Mouse (Mus musculus): ENCODE data around the gene Hist1h2be. TPM values are rescaled to one million over a fixed set of nuclear protein-coding genes. Genes with fewer than 3 reads are reported as not detected.
"Not testable (repeated sequence)": the region's sequence is repeated elsewhere in the genome, so short reads cannot be mapped to it uniquely, and the experiment has no call there.

The Hist1h2be gene
- polyA plus RNA-seq, 1 experiment from 2014 or later: 4.2 TPM

- WGBS: 1% methylated on average over 26 of the region's 45 CpGs
- Histone ChIP-seq H3K36me3 (no peaks in the 10 kb centered on the region), H3K4me1 (peaks cover 10% of the 10 kb centered on the region; the same call in 1 of the 2 replicates), H3K27me3 (ENCODE audit: low read depth, poor library complexity, severe bottlenecking) (no peaks in the 10 kb centered on the region), H3K27ac (peak within 1 kb of the TSS; percentile 96), H3K9me3 (replicated peaks) (no peaks in the 10 kb centered on the region), H3K4me3 (peak within 1 kb of the TSS; percentile 57)
- DNase-seq (ENCODE audit: low spot score): peak; percentile 55
Measured at GRCm38 (mm10) chr13:23543965-23544786, 76.7 kb downstream of the Hist1h2be start, which contains the start of gene Hist1h3f. Gene Hist1h3f (plus strand): TSS chr13:23544052.

- not testable (repeated sequence) for H3K36me3 ChIP-seq; H3K9me3 ChIP-seq (replicated peaks); H3K27me3 ChIP-seq (ENCODE audit: low read depth, poor library complexity, severe bottlenecking)
- under 1% methylated on average over 42 of the region's 42 CpGs for whole genome bisulfite sequencing
- Histone ChIP-seq H3K4me3 (peak within 1 kb of the TSS; percentile 57), H3K4me1 (peaks cover 12% of the 10 kb centered on the region), H3K27ac (peak within 1 kb of the TSS; percentile 96)
- peak; percentile 74 for DNase-seq (ENCODE audit: low spot score)
Measured at GRCm38 (mm10) chr13:23542999-23543607, 77.8 kb downstream of the Hist1h2be start, which contains the start of gene Hist1h2bh. Gene Hist1h2bh (minus strand): TSS chr13:23543392.

- Histone ChIP-seq H3K4me3 (peak overlapping the region; percentile 57), H3K4me1 (peaks cover 16% of the 10 kb centered on the region), H3K27ac (peak overlapping the region; percentile 96)
- WGBS: 11% methylated on average over 3 of the region's 3 CpGs
- not testable (repeated sequence) for DNase-seq (ENCODE audit: low spot score); H3K9me3 ChIP-seq (replicated peaks); H3K27me3 ChIP-seq (ENCODE audit: low read depth, poor library complexity, severe bottlenecking); H3K36me3 ChIP-seq
Measured at GRCm38 (mm10) chr13:23542225-23542980, 78.5 kb downstream of the Hist1h2be start.

- Histone ChIP-seq H3K27ac (no peak overlapping the region), H3K36me3 (no peaks in the 10 kb centered on the region), H3K4me1 (peaks cover 25% of the 10 kb centered on the region), H3K27me3 (ENCODE audit: low read depth, poor library complexity, severe bottlenecking) (no peaks in the 10 kb centered on the region), H3K9me3 (replicated peaks) (no peaks in the 10 kb centered on the region), H3K4me3 (no peak overlapping the region)
- WGBS: 93% methylated on average over 3 of the region's 3 CpGs
- no peak for DNase-seq (ENCODE audit: low spot score)
Measured at GRCm38 (mm10) chr13:23541497-23541896, 79.4 kb downstream of the Hist1h2be start.

GRCm38 (mm10) chr13:23539821-23540220 lies 81.1 kb downstream of the Hist1h2be start:
- H3K36me3 ChIP-seq; H3K27ac ChIP-seq; H3K4me3 ChIP-seq; DNase-seq (ENCODE audit: low spot score); H3K27me3 ChIP-seq (ENCODE audit: low read depth, poor library complexity, severe bottlenecking); H3K9me3 ChIP-seq (replicated peaks): not testable (repeated sequence)
- H3K4me1 ChIP-seq: peaks cover 30% of the 10 kb centered on the region
- 69% methylated on average over 1 of the region's 1 CpGs for WGBS

GRCm38 (mm10) chr13:23538249-23538648 lies 82.7 kb downstream of the Hist1h2be start:
- Histone ChIP-seq H3K27me3 (ENCODE audit: low read depth, poor library complexity, severe bottlenecking) (no peaks in the 10 kb centered on the region), H3K9me3 (replicated peaks) (no peaks in the 10 kb centered on the region), H3K4me1 (peaks cover 30% of the 10 kb centered on the region), H3K36me3 (no peaks in the 10 kb centered on the region), H3K27ac (peak overlapping the region; percentile 69), H3K4me3 (no peak overlapping the region)
- DNase-seq (ENCODE audit: low spot score): no peak
- 68% methylated on average over 5 of the region's 5 CpGs for WGBS

GRCm38 (mm10) chr13:23537006-23537710 lies 83.8 kb downstream of the Hist1h2be start:
- H3K36me3 ChIP-seq: no peaks in the 10 kb centered on the region
- peak overlapping the region; percentile 63 for H3K4me3 ChIP-seq
- H3K27me3 ChIP-seq (ENCODE audit: low read depth, poor library complexity, severe bottlenecking): no peaks in the 10 kb centered on the region
- WGBS: 83% methylated on average over 3 of the region's 3 CpGs
- H3K4me1 ChIP-seq: peaks cover 36% of the 10 kb centered on the region
- peak overlapping the region; percentile 97 for H3K27ac ChIP-seq
- no peak for DNase-seq (ENCODE audit: low spot score)
- H3K9me3 ChIP-seq (replicated peaks): no peaks in the 10 kb centered on the region

- 22% methylated on average over 7 of the region's 7 CpGs for WGBS
- H3K4me3 ChIP-seq: peak overlapping the region; percentile 63
- H3K27me3 ChIP-seq (ENCODE audit: low read depth, poor library complexity, severe bottlenecking): no peaks in the 10 kb centered on the region
- no peak for DNase-seq (ENCODE audit: low spot score)
- no peaks in the 10 kb centered on the region for H3K36me3 ChIP-seq
- H3K27ac ChIP-seq: peak overlapping the region; percentile 97
- H3K9me3 ChIP-seq (replicated peaks): no peaks in the 10 kb centered on the region
- peaks cover 34% of the 10 kb centered on the region for H3K4me1 ChIP-seq
Measured at GRCm38 (mm10) chr13:23536076-23536822, 84.7 kb downstream of the Hist1h2be start.

GRCm38 (mm10) chr13:23535137-23536075 lies 85.5 kb downstream of the Hist1h2be start, which contains the start of gene Hist1h3g:
Gene Hist1h3g (plus strand): TSS chr13:23535422.
- DNase-seq (ENCODE audit: low spot score): peak; percentile 89

GRCm38 (mm10) chr13:23534368-23535131 lies 86.4 kb downstream of the Hist1h2be start:
- Histone ChIP-seq H3K4me1 (peaks cover 36% of the 10 kb centered on the region), H3K9me3 (replicated peaks) (no peaks in the 10 kb centered on the region), H3K27ac (peak overlapping the region; percentile 97), H3K4me3 (peak overlapping the region; percentile 63), H3K27me3 (ENCODE audit: low read depth, poor library complexity, severe bottlenecking) (no peaks in the 10 kb centered on the region), H3K36me3 (no peaks in the 10 kb centered on the region)
- DNase-seq (ENCODE audit: low spot score): peak; percentile 54
- WGBS: under 1% methylated on average over 15 of the region's 15 CpGs

More at GRCm38 (mm10) chr13:23535137-23536075, 85.5 kb downstream of the Hist1h2be start, which contains the start of gene Hist1h3g:
- H3K27me3 ChIP-seq (ENCODE audit: low read depth, poor library complexity, severe bottlenecking); H3K36me3 ChIP-seq; H3K9me3 ChIP-seq (replicated peaks): not testable (repeated sequence)
- Histone ChIP-seq H3K27ac (peak within 1 kb of the TSS; percentile 97), H3K4me3 (peak within 1 kb of the TSS; percentile 63), H3K4me1 (peaks cover 34% of the 10 kb centered on the region)
- under 1% methylated on average over 53 of the region's 62 CpGs for WGBS

All from limb, embryonic 10.5 days (tissue).